Mouse (Mus musculus) layer of hippocampus, postnatal 25 days (tissue): Measurements from ENCODE around the gene Cenph. TPM values are rescaled to one million over a fixed set of nuclear protein-coding genes. Genes with fewer than 3 reads are reported as not detected.
"Not testable (repeated sequence)": the region's sequence is repeated elsewhere in the genome, so short reads cannot be mapped to it uniquely, and the experiment has no call there.

Experiments
- DNase-seq, 2 experiments: peaks; one replicate each; pipeline ENCODE4 v3.0.0; 2022; ENCODE audit warnings: mixed read lengths in 2 of 2, low spot score in 1 of 2; ENCODE audit errors: extremely low spot score in 1 of 2
- total RNA-seq, 2 experiments: library from RNA; stranded (reverse); gene quantifications; 2 replicates each; pipeline ENCODE4 v1.2.3; 2021

Gene Cenph
- total RNA-seq, 2 experiments from 2014 or later: 0.42 to 1.1 TPM

GRCm38 (mm10) chr13:100748638-100749037, 27.1 kb downstream of the Cenph start:
- no peak for DNase-seq

DNA sequence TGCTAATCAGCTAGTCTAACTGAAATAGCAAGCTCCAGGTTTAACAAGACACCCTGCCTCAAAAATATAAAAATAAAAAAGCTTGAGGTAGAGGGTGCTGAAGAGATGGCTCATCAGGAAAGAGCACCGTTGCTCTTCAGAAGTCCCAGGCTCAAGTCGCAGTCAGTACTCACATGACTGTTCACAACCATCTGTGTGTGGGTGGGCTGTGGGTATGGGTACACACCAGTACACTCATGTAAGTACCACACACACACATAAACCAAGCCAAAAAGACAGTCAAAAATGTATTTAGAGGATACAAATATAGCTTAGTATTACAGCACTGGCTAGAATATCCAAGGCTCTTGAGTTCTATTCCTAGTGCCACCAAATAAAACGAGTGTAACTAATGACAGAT, 29.6 kb downstream of the Cenph start:
- DNase-seq: no peak

DNA sequence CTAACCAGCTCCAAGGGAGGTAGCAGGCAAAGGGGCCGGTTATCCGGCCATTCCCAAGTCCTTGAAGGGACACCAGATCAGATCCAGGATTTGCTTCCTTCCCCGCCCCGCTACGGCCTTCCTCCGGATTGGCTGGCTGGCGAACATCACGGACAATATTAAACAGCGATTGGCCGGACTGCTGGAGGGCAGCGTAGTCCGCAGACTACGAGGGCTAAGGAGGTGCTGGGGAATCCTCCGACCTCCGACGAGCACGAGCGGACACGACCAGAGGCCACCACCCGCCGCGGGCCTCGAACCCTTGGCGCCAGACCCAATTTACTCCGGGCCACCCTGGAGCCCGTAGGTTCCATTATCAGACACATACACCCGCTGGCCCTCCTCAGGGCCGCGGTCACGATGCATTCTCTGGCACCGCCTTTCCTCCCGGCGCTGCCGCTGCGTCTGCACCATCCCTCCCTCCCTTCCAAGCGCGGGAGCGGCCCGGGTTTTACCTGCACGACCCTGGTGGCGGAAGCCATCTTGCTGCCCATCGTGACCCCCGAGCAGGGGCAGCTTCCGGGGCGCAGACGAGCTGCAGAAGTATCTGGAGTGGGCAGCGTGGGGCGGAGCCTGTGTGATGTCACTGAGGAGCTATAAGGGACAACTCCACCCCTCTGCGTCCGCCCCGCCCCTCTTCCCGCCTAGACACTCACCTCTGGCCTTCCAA, 31.5 kb downstream of the Cenph start, which contains the start of gene Mrps36:
TSS of gene Mrps36 (minus strand) at position 624 of the 709 bp plus-strand sequence.
- DNase-seq: peak; percentile 72 to 75

DNA sequence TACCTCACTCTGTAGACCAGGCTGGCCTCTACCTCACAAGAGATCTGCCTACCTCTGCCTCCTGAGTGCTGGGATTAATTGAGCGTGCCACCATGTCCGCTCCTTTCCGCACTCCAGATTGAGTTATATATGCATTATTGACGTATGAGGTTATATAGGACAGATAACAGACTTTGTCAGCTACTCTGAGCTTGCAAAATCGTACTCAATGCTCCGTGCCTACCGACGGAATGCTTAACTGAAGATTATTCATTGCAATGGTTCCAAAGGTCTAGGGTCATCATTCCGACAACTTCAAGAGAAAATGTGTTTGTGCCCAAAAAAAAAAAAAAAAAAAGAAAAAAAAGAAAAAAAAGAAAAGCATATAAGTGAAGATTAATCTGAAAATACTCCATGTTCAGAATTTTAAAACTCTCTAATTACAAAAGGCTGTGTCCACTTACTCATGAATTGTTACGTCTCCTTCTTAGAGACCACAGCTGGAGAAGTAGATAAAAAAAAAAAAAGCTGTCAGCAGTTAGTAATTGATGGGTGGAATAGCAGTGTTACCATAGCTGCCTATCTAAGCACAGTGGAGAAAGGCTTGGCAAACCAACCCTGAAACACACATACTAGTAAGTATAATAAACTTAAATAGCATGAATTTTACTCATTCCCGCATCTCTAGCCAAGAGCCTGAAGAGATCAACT, 32.2 kb downstream of the Cenph start:
- DNase-seq: no peak

DNA sequence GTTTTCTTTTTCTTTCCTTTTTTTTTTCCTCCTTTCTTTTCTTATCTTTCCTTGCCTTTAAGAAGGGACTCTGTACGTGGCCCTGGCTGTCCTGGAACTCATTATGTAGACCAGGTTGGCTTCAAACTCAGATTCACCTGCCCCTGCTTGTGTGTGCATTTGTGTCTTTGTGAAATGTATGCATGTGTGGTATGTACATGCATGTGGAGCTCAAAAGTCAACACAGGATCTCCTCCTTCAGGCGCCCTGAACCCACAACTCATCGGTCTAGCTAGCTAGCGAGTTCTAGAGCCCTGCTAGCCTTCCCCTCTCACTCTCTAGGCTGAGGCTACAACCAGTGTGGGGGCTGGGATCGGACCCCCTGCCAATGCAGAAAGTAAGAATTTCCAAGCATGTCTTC, 32.9 kb downstream of the Cenph start:
- DNase-seq: no peak

DNA sequence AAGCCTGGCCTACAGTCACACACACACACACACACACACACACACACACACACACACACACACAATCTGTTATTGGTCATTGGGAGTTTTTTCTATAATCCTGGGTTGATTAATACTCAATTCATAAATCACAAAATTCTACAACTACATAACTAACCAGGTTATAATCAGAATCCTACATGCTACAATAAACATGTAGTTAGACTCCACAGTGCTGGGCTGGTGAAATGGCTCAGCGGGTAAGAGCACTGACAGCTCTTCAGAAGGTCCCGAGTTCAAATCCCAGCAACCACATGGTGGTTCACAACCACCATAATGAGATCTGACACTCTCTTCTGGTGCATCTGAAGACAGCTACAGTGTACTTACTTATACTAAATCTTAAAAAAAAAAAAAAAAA, 42.9 kb downstream of the Cenph start:
- DNase-seq: no peak

- not testable (repeated sequence) for DNase-seq
These were observed 44.1 kb downstream of the Cenph start for GRCm38 (mm10) chr13:100731462-100732046.

DNA sequence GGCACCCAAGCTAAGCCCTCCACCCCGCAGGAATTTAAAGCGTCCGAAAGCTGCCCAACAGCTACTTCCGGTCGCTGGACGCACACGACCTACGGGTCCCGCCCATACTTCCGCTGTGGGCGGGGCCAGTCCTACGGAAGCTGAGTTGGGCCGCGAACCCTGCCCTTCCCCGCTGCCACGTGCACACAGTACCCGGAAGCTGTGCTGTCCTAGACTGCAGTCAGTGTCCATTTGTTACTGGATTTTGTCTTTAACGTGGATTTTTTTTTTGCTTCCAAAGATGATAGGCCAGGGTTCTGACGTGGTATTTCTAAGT, 44.9 kb downstream of the Cenph start, which contains the start of gene Cdk7:
TSS of gene Cdk7 (minus strand) at position 79 of the 316 bp plus-strand sequence.
- peak; percentile 76 to 82 for DNase-seq

DNA sequence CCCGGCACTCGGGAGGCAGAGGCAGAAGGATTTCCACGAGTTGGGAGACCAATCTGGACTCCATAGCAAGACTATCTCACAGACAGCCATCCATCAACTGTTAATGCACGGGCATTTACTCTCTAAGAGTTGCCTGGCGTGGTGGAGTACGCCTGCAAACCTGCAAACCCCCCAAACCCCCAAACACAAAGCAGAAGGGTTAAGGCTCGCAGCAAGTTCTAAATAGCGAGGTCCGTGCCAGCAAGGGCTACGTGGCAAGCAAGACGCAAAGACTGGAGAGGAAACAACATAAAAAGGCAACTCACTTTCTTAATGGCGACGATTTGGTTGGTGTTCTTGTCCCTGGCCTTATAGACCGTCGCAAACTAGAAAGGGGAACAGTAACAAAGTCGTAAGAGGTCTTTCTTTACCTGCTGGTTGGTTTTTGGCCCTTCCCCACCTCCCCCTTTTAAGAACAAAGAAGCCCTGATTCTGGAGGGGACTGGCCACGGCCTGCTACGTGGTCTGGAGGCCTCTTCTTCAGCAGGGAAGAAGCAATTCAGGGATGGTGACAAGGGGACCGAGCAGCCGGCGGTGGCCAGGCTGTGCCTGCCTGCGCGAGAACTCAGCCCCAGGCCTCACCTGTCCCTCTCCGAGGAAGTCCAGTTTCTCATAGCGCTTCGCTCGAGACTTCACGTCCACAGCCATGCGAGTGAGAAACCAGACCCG, 45.4 kb downstream of the Cenph start:
- peak in 1 of 2 experiments; percentile 3 for DNase-seq

GRCm38 (mm10) chr13:100728530-100728929, 47.2 kb downstream of the Cenph start:
- not testable (repeated sequence) for DNase-seq

GRCm38 (mm10) chr13:100728086-100728485, 47.6 kb downstream of the Cenph start:
- DNase-seq: no peak

- DNase-seq: no peak
These were observed 50.5 kb downstream of the Cenph start for GRCm38 (mm10) chr13:100725194-100725593.

DNA sequence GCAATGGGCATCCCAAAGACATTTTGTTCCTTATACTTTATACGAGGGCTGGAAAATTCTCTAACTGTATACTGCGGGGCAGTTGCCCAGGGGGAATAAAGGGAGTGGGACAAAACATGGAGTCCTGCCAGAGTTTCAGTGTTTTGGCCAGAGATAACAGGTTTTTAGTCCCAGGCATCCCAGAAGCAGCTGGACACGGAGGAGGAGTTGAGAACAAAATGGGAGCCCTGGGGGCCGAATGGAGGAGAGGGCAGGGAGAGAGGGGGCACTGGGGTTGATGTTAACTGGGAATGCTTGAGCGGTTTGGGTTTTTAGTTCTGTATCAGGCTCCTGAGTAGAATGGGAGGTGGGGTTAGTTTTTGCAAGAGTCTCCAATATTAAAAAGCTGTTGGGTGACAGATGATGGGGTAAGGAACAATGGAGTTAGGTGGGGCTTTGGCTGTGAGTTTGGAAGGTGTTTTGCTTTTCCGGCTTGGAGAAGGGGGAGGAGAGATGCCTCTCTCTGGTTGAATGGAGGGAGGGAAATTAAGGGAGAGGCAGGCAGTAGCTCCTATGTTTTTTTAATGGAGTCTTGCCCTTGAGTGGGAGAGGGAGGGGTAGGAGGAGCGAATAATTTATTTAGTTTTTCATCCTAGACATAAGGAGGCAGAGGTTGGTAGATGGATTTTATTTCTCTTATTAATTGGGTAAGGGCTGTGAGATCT, 51.5 kb downstream of the Cenph start:
- DNase-seq: no peak

DNA sequence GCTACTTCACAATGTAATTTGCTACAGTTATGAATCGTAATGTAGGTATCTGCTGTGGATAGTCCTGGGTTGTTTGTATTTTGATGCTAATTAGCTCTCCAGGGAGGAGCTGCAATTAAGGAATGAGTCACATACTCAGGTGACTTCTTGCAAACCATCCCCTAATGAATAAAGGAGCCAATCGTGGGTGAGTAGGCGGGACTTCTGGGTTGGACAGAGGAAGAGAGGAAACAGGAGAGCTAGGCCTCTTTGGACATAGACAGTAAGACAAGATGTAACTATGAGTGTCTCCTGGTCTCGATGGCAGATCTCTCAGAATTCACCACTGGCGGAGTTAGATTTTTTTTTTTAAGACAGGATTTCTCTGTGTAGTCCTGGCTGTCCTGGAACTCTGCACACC, 54.0 kb downstream of the Cenph start:
- DNase-seq: no peak

DNA sequence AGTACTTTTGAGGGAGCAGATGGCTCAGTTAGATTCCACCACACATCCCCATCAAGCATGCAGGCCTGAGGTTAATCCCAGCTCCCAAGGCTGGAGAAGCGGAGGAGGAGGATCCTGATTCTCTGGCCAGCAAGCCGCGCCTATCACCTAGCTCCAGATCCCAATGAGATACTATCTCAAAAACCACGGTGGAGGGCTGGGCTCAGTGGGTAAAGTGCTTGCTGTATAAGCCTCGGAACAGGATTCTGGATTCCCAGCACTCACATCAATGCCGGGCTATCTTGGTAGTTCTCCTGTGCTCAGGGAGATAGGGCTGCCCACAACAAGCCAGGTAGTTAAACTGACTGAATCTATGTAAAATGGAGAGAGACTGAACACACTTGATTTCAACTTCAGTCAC, 60.2 kb downstream of the Cenph start:
- DNase-seq: no peak

Other genes with a start within 250 kb of the Cenph start
- 10 to 100 TPM; 12.4 to 13.2 TPM for gene Ocln, start 223.2 kb downstream of the Cenph start, total RNA-seq
- gene Marveld2, start 158.9 kb downstream of the Cenph start, total RNA-seq: 1 to 10 TPM; 1.1 to 1.2 TPM
- 10 to 100 TPM; 93.3 to 93.7 TPM for gene Ak6, start 124.9 kb downstream of the Cenph start, total RNA-seq
- gene Rad17, start 124.8 kb downstream of the Cenph start, total RNA-seq: 10 to 100 TPM; 13.2 to 14.0 TPM
- 10 to 100 TPM; 20.8 to 23.3 TPM for gene Taf9, start 124.3 kb downstream of the Cenph start, total RNA-seq
- under 1 TPM; 0.17 to 0.42 TPM for gene Ccdc125, start 106.2 kb downstream of the Cenph start, total RNA-seq
- 10 to 100 TPM; 36.3 to 38.6 TPM for gene Cdk7, start 45.0 kb downstream of the Cenph start, total RNA-seq
- gene Mrps36, start 31.2 kb downstream of the Cenph start, total RNA-seq: 10 to 100 TPM; 55.9 to 56.0 TPM
- gene Ccnb1, start 10.7 kb upstream of the Cenph start, total RNA-seq: 1 to 10 TPM; 1.5 TPM
- gene Slc30a5, start 57.5 kb upstream of the Cenph start, total RNA-seq: 10 to 100 TPM; 37.9 to 40.5 TPM